Mouse (Mus musculus) ovary, adult 18-20 months (tissue): ENCODE results near the gene Unc13d.

Experiments
- DNase-seq: peaks from one replicate; pipeline ENCODE4 v3.0.0; 2022; ENCODE audit warnings: low spot score, mixed read lengths

The Unc13d gene

GRCm38 (mm10) chr11:116076836-116077235 is 925 bp downstream of the Unc13d start:
- no peak for DNase-seq

GRCm38 (mm10) chr11:116076266-116076540 is 1.6 kb downstream of the Unc13d start:
- no peak for DNase-seq

GRCm38 (mm10) chr11:116075539-116076265 is 2.1 kb downstream of the Unc13d start:
- peak; percentile 68 for DNase-seq

- no peak for DNase-seq
These were observed 3.2 kb downstream of the Unc13d start for GRCm38 (mm10) chr11:116074436-116074991.

GRCm38 (mm10) chr11:116072608-116073007 is 5.2 kb downstream of the Unc13d start:
- no peak for DNase-seq

GRCm38 (mm10) chr11:116071510-116071909 is 6.3 kb downstream of the Unc13d start:
- no peak for DNase-seq

- no peak for DNase-seq
These were observed 12.4 kb downstream of the Unc13d start for GRCm38 (mm10) chr11:116065345-116065744.

- DNase-seq = no peak
These were observed 13.4 kb downstream of the Unc13d start for GRCm38 (mm10) chr11:116064187-116064867.

- DNase-seq = no peak
These were observed 14.2 kb downstream of the Unc13d start for GRCm38 (mm10) chr11:116063562-116063961.

GRCm38 (mm10) chr11:116062521-116062920 is 15.2 kb downstream of the Unc13d start:
- DNase-seq = no peak

- DNase-seq = no peak
These were observed 15.9 kb downstream of the Unc13d start for GRCm38 (mm10) chr11:116061641-116062415.

- no peak for DNase-seq
These were observed 17.2 kb downstream of the Unc13d start for GRCm38 (mm10) chr11:116060596-116060995.

- no peak for DNase-seq
These were observed 18.1 kb downstream of the Unc13d start for GRCm38 (mm10) chr11:116059691-116060025.

- DNase-seq = no peak
These were observed 18.7 kb downstream of the Unc13d start for GRCm38 (mm10) chr11:116058868-116059690.

- no peak for DNase-seq
These were observed 19.6 kb downstream of the Unc13d start for GRCm38 (mm10) chr11:116058022-116058614.

GRCm38 (mm10) chr11:116057237-116057881 is 20.4 kb downstream of the Unc13d start:
- DNase-seq = peak; percentile 62

- DNase-seq = no peak
These were observed 21.9 kb downstream of the Unc13d start for GRCm38 (mm10) chr11:116055873-116056272.

- no peak for DNase-seq
These were observed 24.1 kb downstream of the Unc13d start for GRCm38 (mm10) chr11:116053510-116054229.

GRCm38 (mm10) chr11:116050196-116050595 is 27.6 kb downstream of the Unc13d start:
- no peak for DNase-seq

GRCm38 (mm10) chr11:116049610-116050009 is 28.2 kb downstream of the Unc13d start:
- DNase-seq = no peak
